Mouse (Mus musculus) sigmoid colon, adult 10 weeks (tissue): ENCODE results near the gene Ikbkg. TPM values are rescaled to one million over a fixed set of nuclear protein-coding genes. Genes with fewer than 3 reads are reported as not detected.

Experiments
- polyA plus RNA-seq: library from polyadenylated mRNA; stranded (reverse); fragments of 350-450 nt; fragmentation: Illumina TruSeq; extraction: RNeasy Lipid Tissue Mini Kit (QIAGEN cat#74804); gene quantifications from one replicate; pipeline ENCODE4 v1.2.3, GENCODE M21; 2014; ENCODE audit warnings: low read depth, low replicate concordance

Ikbkg gene
- polyA plus RNA-seq = 47.1 TPM

DNA sequence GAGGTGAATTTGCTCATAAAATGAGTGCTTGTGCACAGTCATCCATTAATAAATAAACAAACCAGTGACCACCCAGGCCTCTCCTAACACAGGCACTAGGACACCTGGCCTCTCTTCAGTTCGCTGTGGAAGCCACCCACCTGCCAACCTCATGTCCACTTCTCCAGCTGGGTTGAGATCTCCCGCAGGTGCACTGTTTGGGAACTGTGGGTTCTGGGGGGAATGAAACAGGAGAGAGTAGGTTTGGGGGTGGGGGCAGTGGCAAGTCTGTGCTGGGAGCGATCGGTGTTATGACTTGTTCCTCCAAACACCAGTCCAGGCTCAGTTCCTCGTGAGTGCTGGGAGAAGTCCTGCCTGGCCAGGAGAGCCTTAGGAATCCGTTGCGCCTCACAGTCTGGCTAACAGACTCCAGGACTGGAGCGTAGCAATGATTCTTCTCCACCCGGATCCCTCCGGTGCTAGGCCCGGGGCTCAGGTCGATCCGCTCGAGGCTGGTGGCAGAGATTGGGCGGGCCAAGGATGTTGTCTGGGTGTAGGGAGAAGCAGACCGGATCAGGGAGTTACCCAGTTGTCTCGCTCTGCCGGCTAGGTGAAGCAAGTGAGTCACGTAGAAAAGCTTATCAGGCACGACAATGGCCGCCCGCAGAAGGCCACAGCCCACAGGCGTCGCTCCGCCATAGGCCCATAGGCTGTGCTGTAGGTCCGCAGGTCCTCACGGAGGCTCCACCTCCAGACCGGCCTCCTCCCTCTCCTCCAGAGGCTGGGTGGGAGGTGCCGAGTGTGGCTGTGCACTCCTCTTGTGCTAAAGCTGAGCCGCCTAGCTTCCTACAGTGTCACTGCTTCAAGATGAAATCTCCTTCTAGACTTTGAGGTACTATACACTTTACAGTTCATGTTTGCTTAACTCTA, at the start of gene Ikbkg, which contains the start of gene Fam3a:
Ikbkg (plus strand) TSS at position 756 of the 909 bp plus-strand sequence.
Fam3a (minus strand) TSS at position 738 of the 909 bp plus-strand sequence.

DNA sequence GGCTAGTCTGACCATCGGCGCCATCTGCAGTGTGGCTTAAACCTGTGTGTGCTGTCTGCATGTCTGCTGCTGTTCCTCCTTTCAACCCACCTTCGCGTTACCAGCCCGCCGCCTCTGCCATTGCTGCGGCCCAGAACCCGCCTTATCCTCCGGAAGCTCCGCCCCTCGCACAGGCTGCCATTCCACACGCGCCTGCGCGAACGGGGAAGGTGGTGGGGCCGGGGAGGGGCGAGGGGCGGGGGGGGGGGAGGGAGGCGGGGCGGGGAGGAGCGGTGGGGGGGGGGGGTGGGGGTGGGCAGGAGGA, 39.7 kb upstream of the Ikbkg start, which contains the start of gene Lage3:
Lage3 (minus strand) TSS at position 152 of the 304 bp plus-strand sequence.

GRCm38 (mm10) chrX:74372888-74373549, 20.1 kb upstream of the Ikbkg start, which contains the start of the genes Ubl4a and Slc10a3:
Ubl4a (minus strand) TSS chrX:74373218.
Slc10a3 (minus strand) TSS chrX:74373349.

DNA sequence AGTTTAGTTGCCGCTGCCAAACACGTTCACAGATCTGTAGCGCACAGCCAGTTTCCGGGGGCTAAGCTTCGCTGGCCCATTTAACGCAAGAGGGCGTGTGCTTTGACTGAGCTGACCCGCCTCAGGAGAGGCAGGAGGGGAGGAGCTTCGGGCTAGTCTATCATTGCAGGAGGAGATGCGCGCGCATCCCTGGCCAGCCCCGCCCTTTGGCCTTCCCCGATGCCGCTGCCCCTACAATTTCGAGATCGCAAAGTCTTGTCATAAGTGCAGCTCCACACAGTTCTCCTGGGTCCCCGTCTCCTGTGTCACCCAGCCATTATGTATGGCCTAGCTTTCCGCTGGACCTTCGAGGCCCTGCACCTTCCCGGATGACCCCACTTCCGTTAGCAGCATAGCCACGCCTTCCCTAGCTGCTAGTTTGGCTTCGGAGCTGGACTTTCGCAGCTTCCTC, 35.8 kb downstream of the Ikbkg start, which contains the start of gene G6pdx:
G6pdx (minus strand) TSS at position 369 of the 451 bp plus-strand sequence.

GRCm38 (mm10) chrX:74481349-74481885, 88.3 kb downstream of the Ikbkg start, which contains the start of gene Gm6880:
Gm6880 (minus strand) TSS chrX:74481399.

Other genes with a start within 250 kb of the Ikbkg start
- gene Tex28, start 225.5 kb upstream of the Ikbkg start, polyA plus RNA-seq = not detected
- not detected for gene Tktl1, start 216.0 kb upstream of the Ikbkg start, polyA plus RNA-seq
- 96.7 TPM for gene Flna, start 143.5 kb upstream of the Ikbkg start, polyA plus RNA-seq
- 42.5 TPM for gene Emd, start 138.6 kb upstream of the Ikbkg start, polyA plus RNA-seq
- 1,296 TPM for gene Rpl10, start 122.5 kb upstream of the Ikbkg start, polyA plus RNA-seq
- gene Taz, start 111.4 kb upstream of the Ikbkg start, polyA plus RNA-seq = 77.7 TPM
- 53.1 TPM for gene Dnase1l1, start 111.0 kb upstream of the Ikbkg start, polyA plus RNA-seq
- 145 TPM for gene Atp6ap1, start 96.2 kb upstream of the Ikbkg start, polyA plus RNA-seq
- gene Gdi1, start 88.3 kb upstream of the Ikbkg start, polyA plus RNA-seq = 117 TPM
- 12.3 TPM for gene Fam50a, start 80.3 kb upstream of the Ikbkg start, polyA plus RNA-seq
- 1.0 TPM for gene Plxna3, start 64.2 kb upstream of the Ikbkg start, polyA plus RNA-seq
- 10.0 TPM for gene Lage3, start 39.7 kb upstream of the Ikbkg start, polyA plus RNA-seq
- 35.8 TPM for gene Ubl4a, start 20.1 kb upstream of the Ikbkg start, polyA plus RNA-seq
- 10.3 TPM for gene Slc10a3, start 19.9 kb upstream of the Ikbkg start, polyA plus RNA-seq
- gene Fam3a, start within 50 bp of the Ikbkg start, polyA plus RNA-seq = 12.5 TPM
- gene G6pdx, start 35.9 kb downstream of the Ikbkg start, polyA plus RNA-seq = 12.9 TPM
- not detected for gene Gm6880, start 88.1 kb downstream of the Ikbkg start, polyA plus RNA-seq
- gene Olfr1326-ps1, start 181.6 kb downstream of the Ikbkg start, polyA plus RNA-seq = not detected
- not detected for gene Olfr1325, start 199.4 kb downstream of the Ikbkg start, polyA plus RNA-seq